Mouse (Mus musculus) testis, adult 2 months (tissue): ENCODE measurements at regions not wholly inside any gene's neighbourhood (a gene's known extent, or its start where the extent isn't known, plus 50 kb on each side); places are given as distances from the start of the nearest gene placed in this dataset.

Experiments
- H3K27ac ChIP-seq: fragments of 200-500 bp; 2 replicates; pipeline ENCODE4 v1.5.1; 2012; ENCODE audit warnings: low read depth, low read length; ENCODE audit not compliant: control insufficient read depth, insufficient read depth
- H3K27me3 ChIP-seq: fragments of 200-500 bp; 2 replicates; pipeline ENCODE4 v1.6.1; 2012; ENCODE audit warnings: mild to moderate bottlenecking, low read length, moderate library complexity; ENCODE audit not compliant: control insufficient read depth, insufficient read depth
- H3K36me3 ChIP-seq: fragments of 200-500 bp; 2 replicates; pipeline ENCODE4 v1.6.1; 2012; ENCODE audit warnings: mild to moderate bottlenecking, low read length; ENCODE audit not compliant: control insufficient read depth, insufficient read depth
- H3K4me1 ChIP-seq: fragments of 200-500 bp; 2 replicates; pipeline ENCODE4 v1.6.1; 2012; ENCODE audit warnings: low read length; ENCODE audit not compliant: control insufficient read depth, insufficient read depth
- H3K4me3 ChIP-seq: fragments of 200-500 bp; 2 replicates; pipeline ENCODE4 v1.5.1; 2012; ENCODE audit warnings: low read depth, mild to moderate bottlenecking, low read length, moderate library complexity, mixed read lengths; ENCODE audit not compliant: control insufficient read depth
- CTCF ChIP-seq: fragments of 200-500 bp; IDR thresholded peaks from 2 replicates; pipeline ENCODE4 v1.5.1; 2012; ENCODE audit warnings: low read depth, mild to moderate bottlenecking, inconsistent platforms, low read length, moderate library complexity; ENCODE audit not compliant: control insufficient read depth, insufficient read depth, insufficient replicate concordance
- POLR2A ChIP-seq: fragments of 200-500 bp; IDR thresholded peaks from 2 replicates; pipeline ENCODE4 v1.6.1; 2012; ENCODE audit warnings: low read depth, mild to moderate bottlenecking, inconsistent platforms, low read length, moderate library complexity; ENCODE audit not compliant: control insufficient read depth

DNA sequence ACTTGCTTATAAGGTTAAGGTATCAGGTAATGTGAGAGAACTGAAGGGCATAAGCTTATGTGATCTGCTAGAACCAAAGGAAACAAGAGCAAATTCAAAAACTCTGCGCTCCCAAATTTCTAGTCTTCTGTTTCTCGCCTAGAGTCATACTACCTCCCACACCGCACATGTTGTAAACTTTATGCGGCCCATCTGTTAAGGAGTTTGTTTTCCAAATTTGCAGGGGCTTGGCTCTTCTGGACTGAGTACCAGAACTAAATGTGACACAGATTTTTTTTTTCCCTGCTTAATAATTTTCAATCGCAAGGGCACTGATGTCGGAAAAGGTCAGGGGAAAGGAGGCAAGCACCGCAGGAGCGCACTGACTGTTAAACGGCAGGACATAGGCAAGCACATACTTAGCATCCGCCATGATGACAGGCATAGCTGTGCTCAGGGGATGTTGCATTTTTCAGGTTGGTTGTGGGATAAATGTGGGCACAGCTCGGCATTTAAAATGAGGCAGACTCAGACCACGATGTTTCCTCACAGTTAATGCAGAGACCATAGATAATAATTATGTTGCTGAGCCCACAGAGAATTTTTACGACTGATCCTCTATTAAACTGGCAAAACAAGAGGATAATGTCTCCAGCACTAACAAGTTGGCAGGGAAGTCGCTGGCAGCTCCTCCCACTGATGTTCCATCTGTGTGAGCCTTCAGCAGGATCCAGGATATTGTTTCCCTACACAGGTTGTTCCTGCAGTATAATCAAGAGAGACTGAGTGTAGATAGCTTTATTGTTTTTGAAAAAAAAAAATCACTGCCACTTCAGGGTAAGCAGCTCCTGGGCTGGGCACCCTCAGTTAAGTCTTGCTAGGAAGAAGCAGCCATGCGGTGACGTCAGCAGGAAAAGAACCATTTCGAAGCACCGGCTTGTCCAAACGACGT is 428.2 kb upstream of the Atp2b1 start:
- Histone ChIP-seq H3K27me3 (no peaks in the 10 kb centered on the region), H3K36me3 (no peaks in the 10 kb centered on the region), H3K4me3 (peak overlapping the region; percentile 8), H3K4me1 (peaks cover 8% of the 10 kb centered on the region), H3K27ac (peak overlapping the region; percentile 66)
- TF ChIP-seq POLR2A (no peak), CTCF (no peak)

DNA sequence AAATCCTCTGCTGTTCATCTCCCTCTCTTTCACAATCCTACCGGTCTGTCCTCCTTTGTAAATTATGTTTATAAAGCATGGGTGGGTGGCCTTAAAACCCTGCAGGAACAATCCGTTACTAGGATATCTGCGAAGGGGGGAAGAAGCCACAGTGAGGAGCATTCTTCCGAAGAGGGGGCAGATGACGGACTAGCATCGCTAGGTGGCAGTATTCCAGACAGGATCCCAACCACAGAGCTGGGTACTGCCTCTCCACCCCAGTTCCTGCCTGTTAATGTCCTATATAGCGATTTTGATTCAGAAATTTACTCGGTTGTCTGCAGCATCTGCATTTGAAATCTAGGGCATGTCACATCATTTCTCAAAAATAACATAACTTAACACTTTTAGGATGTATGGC is 419.9 kb upstream of the Atp2b1 start:
- Histone ChIP-seq H3K4me1 (no peaks in the 10 kb centered on the region), H3K4me3 (no peak overlapping the region), H3K27ac (no peak overlapping the region), H3K27me3 (no peaks in the 10 kb centered on the region), H3K36me3 (no peaks in the 10 kb centered on the region)
- TF ChIP-seq POLR2A (no peak), CTCF (peak; percentile 62; the same call in 1 of the 2 replicates)

GRCm38 (mm10) chr10:98496254-98496653 is 418.0 kb upstream of the Atp2b1 start:
- no peaks in the 10 kb centered on the region for H3K36me3 ChIP-seq
- no peak overlapping the region for H3K27ac ChIP-seq
- no peak overlapping the region for H3K4me3 ChIP-seq
- no peaks in the 10 kb centered on the region for H3K27me3 ChIP-seq
- H3K4me1 ChIP-seq: no peaks in the 10 kb centered on the region
- TF ChIP-seq CTCF (no peak), POLR2A (no peak)

GRCm38 (mm10) chr10:98500315-98500714 is 413.9 kb upstream of the Atp2b1 start:
- Histone ChIP-seq H3K36me3 (no peaks in the 10 kb centered on the region), H3K27me3 (no peaks in the 10 kb centered on the region), H3K4me3 (no peak overlapping the region), H3K4me1 (no peaks in the 10 kb centered on the region), H3K27ac (no peak overlapping the region)
- TF ChIP-seq CTCF (no peak), POLR2A (no peak)

- TF ChIP-seq CTCF (no peak), POLR2A (no peak)
- Histone ChIP-seq H3K36me3 (no peaks in the 10 kb centered on the region), H3K4me3 (no peak overlapping the region), H3K4me1 (no peaks in the 10 kb centered on the region), H3K27ac (no peak overlapping the region), H3K27me3 (no peaks in the 10 kb centered on the region)
Observed at GRCm38 (mm10) chr10:98501566-98501965, 412.6 kb upstream of the Atp2b1 start.

DNA sequence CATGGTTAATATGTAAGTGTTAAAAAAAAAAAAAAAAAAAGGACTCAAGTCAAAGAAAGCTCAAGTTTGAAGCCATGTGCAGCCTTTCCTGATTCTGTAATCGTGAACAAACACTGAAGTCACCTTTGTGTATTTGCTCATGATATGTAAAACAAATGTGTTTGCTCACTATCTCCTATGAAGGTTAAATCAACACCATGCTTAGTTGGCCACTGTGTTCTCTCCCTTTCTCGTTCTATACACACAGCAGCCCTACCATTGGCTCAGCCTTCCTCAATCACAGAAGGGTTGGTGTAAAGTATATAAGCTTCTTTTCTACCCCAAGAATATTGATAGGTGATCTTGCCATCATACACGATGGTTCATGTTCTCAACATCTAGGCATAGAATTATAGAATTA is 409.7 kb upstream of the Atp2b1 start:
- H3K4me1 ChIP-seq: no peaks in the 10 kb centered on the region
- H3K4me3 ChIP-seq: no peak overlapping the region
- H3K27ac ChIP-seq: no peak overlapping the region
- no peaks in the 10 kb centered on the region for H3K27me3 ChIP-seq
- TF ChIP-seq POLR2A: no peak
- TF ChIP-seq CTCF: no peak
- no peaks in the 10 kb centered on the region for H3K36me3 ChIP-seq

GRCm38 (mm10) chr10:98508515-98509143 is 405.6 kb upstream of the Atp2b1 start:
- H3K4me3 ChIP-seq: no peak overlapping the region
- TF ChIP-seq POLR2A (no peak), CTCF (no peak)
- no peaks in the 10 kb centered on the region for H3K4me1 ChIP-seq
- H3K27me3 ChIP-seq: no peaks in the 10 kb centered on the region
- H3K27ac ChIP-seq: no peak overlapping the region
- no peaks in the 10 kb centered on the region for H3K36me3 ChIP-seq
